Mouse (Mus musculus): ENCODE results near the gene F2rl2.

Gene F2rl2

DNA sequence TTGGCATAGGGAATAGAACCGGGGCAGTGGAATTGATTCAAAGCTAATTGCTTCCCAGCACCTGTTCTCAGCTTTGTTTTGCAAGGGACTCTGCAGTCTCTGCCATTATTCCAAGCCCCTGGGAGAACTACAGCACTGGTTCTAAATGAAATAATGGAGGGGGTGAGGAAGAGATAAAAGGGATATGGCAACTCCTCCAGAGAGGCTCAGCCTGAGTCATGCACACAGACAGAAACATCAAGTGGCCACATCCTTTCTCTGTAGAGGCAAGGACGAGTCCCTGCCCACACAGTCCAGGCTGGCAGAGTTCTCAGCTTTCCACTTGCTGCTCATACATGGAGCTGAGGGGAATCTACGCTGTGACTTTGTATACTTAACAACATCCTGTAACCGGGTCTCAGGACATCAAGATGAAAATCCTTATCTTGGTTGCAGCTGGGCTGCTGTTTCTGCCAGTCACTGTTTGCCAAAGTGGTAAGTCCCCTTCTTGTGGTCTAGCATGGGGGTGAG is at the start of gene F2rl2:
TSS of gene F2rl2 (plus strand) at position 200 of the 510 bp plus-strand sequence.
- no peak for DNase-seq (ENCODE audit: low read depth, low spot score)

DNA sequence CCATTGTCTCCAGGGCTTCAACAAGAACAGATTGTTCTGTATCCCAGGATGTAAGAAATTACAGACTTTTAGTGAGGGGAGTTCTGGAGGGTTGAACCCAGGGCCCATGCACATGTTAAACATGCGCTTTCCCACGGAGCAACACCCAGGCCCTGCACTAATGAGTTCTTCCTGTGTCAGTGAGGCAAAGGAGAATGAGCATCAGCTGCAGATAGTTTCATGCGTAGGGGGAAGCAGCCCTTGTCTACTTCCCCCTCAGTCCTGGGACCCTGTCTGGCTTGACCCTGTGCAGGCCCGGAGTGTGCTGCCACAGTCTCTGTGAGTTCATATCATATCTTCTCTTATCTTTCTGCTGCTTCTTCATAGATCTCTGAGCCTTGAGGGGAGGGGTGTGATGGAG is 49.4 kb upstream of the F2rl2 start:
- DNase-seq (ENCODE audit: low read depth, low spot score), result no peak

DNA sequence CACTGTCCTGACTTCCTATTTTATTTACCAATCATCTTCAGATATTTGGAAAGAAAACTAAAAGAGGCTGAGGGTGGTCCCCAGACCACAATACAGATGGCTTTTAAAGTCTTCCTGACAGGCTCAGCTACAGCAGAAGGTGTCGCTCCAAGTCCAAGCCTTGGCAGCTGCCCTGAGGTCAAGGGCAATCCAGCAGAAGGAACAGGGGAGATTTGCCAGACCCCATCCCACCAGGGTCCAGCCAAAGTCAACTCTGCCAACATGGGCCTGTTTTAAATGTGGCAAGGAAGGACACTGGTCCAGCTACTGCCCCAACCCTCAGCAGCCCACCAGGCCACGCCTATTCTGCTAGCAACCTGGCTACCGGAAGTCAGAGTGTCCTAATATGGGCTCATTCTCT is 46.7 kb upstream of the F2rl2 start:
- DNase-seq (ENCODE audit: low read depth, low spot score), result no peak

- no peak for DNase-seq (ENCODE audit: low read depth, low spot score)
These were observed 44.6 kb upstream of the F2rl2 start for GRCm38 (mm10) chr13:95651870-95652668.

DNA sequence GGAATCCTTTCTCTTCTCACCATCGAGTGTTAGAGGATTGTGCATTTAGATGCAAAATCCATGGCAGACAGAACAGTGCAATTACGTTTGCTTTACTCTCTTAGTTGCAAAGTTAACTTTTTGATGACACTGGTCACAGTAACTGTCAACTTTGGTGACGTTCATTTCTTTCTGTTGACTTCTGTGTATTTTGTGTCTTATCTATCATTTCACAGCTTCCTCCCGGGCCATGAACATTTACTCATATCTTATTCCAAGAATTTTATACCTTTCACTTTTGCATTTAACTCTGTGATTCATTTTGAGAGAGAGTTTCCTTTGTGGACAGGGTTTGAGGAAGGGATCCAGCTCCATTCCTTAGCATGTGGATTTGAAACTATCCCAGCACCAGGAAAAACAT is 43.0 kb upstream of the F2rl2 start:
- DNase-seq (ENCODE audit: low read depth, low spot score), result no peak

DNA sequence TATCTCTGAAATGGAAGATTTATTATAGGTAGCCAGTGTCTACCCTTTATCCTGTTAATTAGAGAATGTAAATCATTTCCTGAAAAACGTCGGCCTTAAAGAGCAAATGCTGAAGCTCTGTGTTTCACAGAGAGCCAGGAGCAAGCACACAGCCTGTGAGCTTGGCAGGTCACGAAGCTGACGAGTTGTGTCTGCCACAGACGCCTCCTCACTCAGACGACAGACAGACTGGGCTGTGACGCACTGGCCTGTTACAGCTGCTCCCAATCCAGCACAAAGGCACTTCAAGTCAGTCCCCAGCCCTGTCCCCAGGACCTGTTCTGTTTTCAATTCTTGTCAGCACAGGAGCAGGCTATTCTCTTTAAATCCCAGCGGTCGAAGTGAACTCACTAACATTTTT is 41.4 kb upstream of the F2rl2 start:
- no peak for DNase-seq (ENCODE audit: low read depth, low spot score)

- no peak for DNase-seq (ENCODE audit: low read depth, low spot score)
These were observed 39.5 kb upstream of the F2rl2 start for GRCm38 (mm10) chr13:95657171-95657570.

- DNase-seq (ENCODE audit: low read depth, low spot score), result no peak
These were observed 37.2 kb upstream of the F2rl2 start for GRCm38 (mm10) chr13:95659432-95659831.

DNA sequence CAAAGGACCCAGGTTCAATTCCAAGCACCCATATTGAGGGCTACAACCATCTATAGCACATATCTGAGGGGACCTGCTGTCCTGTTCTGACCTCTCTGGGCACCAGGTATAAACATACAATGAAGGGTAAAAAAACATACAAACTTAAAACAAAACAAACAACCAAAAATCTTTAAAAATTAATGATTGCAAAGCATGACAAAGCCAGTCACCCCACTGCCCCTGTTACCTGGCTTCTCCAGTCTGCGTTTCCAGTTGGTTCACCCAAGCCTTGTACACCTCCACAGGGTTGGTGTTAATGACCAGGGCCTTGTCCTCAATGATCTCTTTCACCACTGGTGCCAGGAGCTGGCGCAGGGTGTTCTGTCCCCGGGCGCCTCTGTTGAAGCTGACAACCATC is 32.8 kb upstream of the F2rl2 start:
- no peak for DNase-seq (ENCODE audit: low read depth, low spot score)

DNA sequence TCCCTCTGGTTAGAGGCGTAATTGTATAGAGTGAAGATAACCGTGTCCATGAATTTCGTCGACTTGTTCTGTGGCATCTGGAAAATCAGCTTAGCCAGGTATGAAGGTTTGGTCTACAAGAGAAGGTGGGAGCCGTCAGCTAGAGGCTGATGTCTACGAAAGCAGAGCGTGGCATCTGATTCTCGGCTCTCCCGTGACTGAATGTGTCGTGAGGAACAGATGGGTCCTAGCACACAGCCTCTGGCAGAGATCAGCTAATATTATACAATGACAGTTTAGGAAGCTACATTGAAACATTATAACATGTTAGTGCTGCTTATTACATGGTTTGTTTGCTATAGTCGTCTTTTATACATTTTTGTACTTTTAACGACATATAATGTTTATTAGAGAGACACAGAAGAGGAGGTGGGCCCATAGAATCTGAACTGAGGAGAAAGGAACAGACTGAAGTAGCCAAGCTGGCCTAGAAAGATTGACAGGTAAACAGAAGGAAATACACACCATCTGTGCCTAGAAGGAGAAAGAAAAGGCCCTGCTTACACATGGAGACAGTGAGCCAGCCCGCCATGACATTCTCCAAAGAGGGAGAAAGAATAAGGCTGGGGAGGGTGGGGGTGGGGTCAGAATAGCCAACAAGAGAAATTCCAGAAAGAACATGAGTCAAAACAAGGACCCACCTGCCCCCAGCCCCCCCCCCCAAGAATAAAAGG is 30.9 kb upstream of the F2rl2 start:
- DNase-seq (ENCODE audit: low read depth, low spot score), result no peak

DNA sequence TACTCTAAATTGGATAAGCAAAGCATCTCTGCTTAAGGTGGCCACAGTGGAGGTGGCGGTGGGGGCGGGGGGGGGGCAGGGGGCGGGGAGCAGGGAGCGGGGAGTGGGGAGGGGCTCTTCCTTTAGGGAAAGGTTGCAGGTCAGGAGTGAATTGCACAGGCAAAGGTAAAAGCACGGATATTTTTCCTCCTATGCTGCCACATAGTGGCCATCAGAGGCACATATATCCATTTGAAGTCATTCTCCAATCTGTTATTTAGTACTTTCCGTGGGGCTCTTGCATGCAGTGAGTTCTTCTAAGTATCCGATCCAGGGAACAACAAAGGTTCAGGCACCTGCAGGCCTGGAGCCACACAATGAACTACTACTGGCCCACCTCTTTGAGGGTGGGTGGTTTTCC is 29.4 kb upstream of the F2rl2 start:
- peak; percentile 4 for DNase-seq (ENCODE audit: low read depth, low spot score)

- no peak for DNase-seq (ENCODE audit: low read depth, low spot score)
These were observed 26.1 kb upstream of the F2rl2 start for GRCm38 (mm10) chr13:95670534-95670933.

- no peak for DNase-seq (ENCODE audit: low read depth, low spot score)
These were observed 25.4 kb upstream of the F2rl2 start for GRCm38 (mm10) chr13:95671108-95671897.

- no peak for DNase-seq (ENCODE audit: low read depth, low spot score)
These were observed 24.3 kb upstream of the F2rl2 start for GRCm38 (mm10) chr13:95672372-95672771.

DNA sequence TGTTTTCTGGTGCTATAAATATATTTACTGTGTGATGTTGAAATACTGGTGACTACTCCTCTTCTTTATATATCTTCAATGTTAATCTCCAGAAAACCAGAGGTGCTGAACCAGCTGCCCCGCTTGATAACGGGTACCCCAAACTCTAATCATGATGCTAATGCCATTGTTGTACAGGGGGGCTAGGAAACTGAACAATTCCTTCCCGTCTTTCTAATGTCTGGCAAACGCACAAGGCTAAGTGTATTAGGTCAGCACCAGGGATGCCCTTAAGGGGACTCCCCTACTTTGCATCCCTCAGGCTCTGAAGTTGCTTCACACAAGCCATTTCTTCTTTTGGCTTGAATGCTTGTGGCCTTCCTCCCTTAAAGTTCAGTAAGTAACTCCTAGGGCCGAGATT is 17.6 kb upstream of the F2rl2 start:
- peak; percentile 40 for DNase-seq (ENCODE audit: low read depth, low spot score)

DNA sequence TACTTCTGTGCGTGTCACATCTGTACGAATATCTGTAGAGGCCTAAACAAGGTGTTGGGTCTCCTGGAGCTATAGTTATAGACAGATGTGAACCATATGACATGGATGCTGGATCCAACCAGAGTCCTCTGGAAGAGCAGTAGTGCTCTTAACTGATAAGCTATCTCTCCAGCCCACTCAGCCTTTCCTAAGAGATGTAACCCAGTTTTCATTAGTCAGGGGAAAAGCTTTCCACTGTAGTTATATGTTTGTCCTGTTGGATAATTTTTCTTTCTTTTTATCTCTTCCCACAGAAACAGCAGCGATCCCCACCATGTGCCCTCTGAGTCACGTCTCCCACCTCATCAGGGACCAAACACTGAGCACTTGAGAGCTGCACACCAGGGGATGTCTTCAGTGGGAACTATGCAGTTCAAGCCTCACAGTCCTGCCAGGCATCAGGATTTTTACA is 17.1 kb upstream of the F2rl2 start:
- peak; percentile 7 for DNase-seq (ENCODE audit: low read depth, low spot score)

GRCm38 (mm10) chr13:95684656-95685244 is 11.9 kb upstream of the F2rl2 start:
- DNase-seq (ENCODE audit: low read depth, low spot score), result no peak

- DNase-seq (ENCODE audit: low read depth, low spot score), result peak; percentile 73
These were observed 10.9 kb upstream of the F2rl2 start for GRCm38 (mm10) chr13:95685736-95686135.

DNA sequence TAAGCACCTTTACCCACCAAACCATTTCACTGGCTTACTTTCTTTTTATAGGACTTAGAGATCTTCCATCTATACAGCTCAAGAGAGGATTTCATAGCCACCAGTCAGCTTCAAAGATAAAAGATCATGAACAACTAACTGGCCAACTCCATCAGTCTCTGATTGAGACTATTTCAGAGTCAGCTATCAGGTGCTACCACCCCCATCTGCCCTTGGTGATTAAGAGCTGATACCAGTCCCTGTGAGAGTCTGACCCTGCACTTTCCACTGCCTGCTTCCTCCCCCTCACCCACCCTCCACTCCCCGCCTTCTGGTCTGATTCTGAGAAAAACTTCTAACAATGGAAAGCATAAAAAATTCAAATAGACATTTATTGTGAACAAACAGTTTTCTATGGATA is 8.1 kb upstream of the F2rl2 start:
- no peak for DNase-seq (ENCODE audit: low read depth, low spot score)

- no peak for DNase-seq (ENCODE audit: low read depth, low spot score)
These were observed 4.5 kb upstream of the F2rl2 start for GRCm38 (mm10) chr13:95692201-95692600.

GRCm38 (mm10) chr13:95696120-95696653 is 466 bp upstream of the F2rl2 start:
- DNase-seq (ENCODE audit: low read depth, low spot score), result no peak

Data from A20 (cell line).